Mouse (Mus musculus) skeletal muscle tissue, postnatal 0 days (tissue): ENCODE results near the gene Ppp2r3c. TPM values are rescaled to one million over a fixed set of nuclear protein-coding genes. Genes with fewer than 3 reads are reported as not detected.

Experiments
- polyA plus RNA-seq: library from polyadenylated mRNA; unstranded; fragments of >200 nt; fragmentation: Nextera tagmentation; extraction: Ambion mirVana; gene quantifications from 2 replicates; pipeline ENCODE4 v1.2.1, GENCODE M21; 2015

The Ppp2r3c gene
- polyA plus RNA-seq: 9.4 and 10.9 TPM in 2 replicates

DNA sequence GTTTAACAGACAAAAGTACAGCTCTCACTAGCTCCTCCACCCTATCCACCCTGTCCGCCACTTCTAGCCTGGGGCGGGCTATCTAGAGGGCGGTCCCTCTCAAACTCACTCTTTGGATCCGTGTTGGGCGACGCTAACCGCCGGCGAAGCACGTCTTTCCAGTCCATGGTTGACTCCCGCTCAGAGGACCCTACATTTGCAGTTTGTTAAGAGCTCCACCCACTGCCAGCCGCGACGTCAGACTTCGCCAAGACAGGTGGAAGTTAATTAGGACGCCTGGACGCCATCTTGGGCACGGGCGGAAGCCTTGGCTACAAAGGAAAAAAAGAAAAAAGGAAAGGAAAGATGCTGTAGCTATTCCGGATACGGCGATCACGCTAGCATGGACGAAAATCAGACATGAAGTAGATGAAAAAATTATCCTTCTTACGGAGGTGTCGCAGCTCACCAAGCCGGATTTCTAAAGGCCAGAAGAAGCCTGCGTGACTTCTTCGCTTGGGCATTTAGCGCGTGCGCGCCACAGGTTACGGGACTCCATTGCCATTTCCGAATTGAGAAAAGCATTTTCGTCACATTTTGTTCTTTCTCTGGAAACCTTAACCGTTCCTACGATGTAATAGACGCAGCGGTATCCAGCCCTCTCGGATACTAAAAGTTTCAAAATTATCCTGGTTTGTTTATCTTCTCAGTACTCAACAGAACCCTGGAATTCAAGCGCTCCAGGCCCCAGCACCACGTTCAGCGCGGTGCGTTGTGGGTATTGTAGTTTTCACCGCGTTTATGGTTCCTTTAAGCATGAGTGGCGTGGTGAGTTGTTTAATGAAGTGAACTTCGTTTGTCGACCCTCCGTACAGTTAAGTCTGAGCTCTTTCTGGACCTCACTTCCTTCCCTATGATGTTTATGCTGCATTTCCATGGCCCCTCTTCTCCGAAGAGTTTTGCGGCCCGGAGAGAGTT, at the start of gene Ppp2r3c:
TSS of gene Ppp2r3c (minus strand) at position 514 of the 957 bp plus-strand sequence.

DNA sequence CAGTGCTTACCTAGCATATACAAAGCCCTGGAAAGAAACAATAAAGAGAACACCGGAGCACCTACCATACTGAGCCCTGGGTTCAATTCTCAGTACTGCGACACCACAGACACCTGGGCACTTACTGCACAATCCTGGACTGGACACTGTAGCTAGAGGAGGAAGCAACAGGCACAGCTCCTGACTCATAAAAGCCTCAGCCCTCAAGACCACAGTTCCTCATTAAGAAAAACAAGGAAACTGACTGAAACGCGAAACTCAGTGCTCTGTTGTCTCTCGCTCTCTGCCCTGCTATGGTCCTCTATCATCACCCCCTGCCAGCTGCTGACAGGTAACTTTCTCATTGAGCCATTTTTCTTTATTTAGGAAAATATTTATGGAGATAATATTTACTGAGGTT, 3.5 kb downstream of the Ppp2r3c start, which contains the start of gene 1110008L16Rik:
TSS of gene 1110008L16Rik (plus strand) at position 242 of the 400 bp plus-strand sequence.

DNA sequence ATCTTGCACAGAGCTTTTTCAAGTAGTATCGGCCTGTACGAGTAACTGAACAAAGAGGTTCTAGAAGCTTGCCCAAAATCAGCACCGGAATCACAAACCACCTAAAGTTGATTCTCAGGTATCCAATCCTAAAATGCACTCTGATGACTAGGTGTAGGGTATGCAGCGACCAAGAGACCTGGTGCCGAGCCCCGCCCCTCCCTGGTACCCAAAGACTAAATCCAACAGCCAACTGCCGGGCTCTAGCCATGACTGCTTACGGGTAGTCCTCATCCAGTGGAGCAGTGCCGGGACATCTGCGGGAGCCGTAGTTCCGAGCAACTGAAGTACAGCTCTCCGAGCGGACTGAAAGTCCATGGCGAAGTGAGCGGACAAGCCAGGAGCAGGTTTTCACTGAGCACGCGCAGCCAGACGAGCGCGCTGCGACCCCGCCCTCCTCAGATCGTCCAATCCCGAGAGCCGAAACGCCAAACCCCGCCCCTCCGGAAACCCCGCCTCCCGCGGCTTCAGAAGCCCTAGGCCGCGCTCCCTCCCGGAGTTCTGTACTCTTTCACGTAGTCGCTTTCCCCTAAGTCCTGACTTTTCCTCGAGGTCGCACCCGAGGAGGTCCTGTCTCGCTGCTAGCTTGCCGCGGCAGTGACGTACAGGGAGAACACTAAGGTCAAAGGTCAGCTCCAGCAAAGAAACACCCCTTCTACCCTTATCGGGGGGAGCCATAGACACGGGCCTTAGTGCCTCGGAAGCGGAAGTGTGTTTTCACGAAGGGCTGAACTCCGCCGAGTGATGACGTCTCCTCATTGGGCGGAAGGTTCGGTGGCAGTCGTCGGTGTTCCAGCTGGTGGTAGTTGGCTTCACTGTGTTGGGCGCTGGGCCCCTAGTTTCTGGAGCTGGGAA, 72.9 kb downstream of the Ppp2r3c start, which contains the start of gene Srp54c:
TSS of gene Srp54c (plus strand) at position 543 of the 894 bp plus-strand sequence.

Other genes starting within 250 kb of the Ppp2r3c start
- gene 2700097O09Rik, start 222.9 kb downstream of the Ppp2r3c start, polyA plus RNA-seq: 11.9 and 16.5 TPM in 2 replicates
- 119 and 120 TPM in 2 replicates for gene Srp54a, start 222.7 kb downstream of the Ppp2r3c start, polyA plus RNA-seq
- 17.9 and 19.0 TPM in 2 replicates for gene Fam177a, start 178.5 kb downstream of the Ppp2r3c start, polyA plus RNA-seq
- 35.3 and 43.7 TPM in 2 replicates for gene Srp54b, start 147.9 kb downstream of the Ppp2r3c start, polyA plus RNA-seq
- 0.30 TPM in 1 of 2 replicates, not detected in the other for gene 1700047I17Rik2, start 103.4 kb downstream of the Ppp2r3c start, polyA plus RNA-seq
- 51.8 and 59.3 TPM in 2 replicates for gene Srp54c, start 72.8 kb downstream of the Ppp2r3c start, polyA plus RNA-seq
- gene 1110008L16Rik, start 3.4 kb downstream of the Ppp2r3c start, polyA plus RNA-seq: 6.7 and 7.6 TPM in 2 replicates
- gene Psma6, start 81.2 kb upstream of the Ppp2r3c start, polyA plus RNA-seq: 455 and 462 TPM in 2 replicates
- gene Nfkbia, start 189.6 kb upstream of the Ppp2r3c start, polyA plus RNA-seq: 69.8 and 86.8 TPM in 2 replicates